Mouse (Mus musculus) thymus, adult 2 months (tissue): ENCODE measurements around the gene BC004004. TPM values are rescaled to one million over a fixed set of nuclear protein-coding genes. Genes with fewer than 3 reads are reported as not detected.
"Not testable (repeated sequence)": the region's sequence is repeated elsewhere in the genome, so short reads cannot be mapped to it uniquely, and the experiment has no call there.

ENCODE experiments used
- DNase-seq: peaks from one replicate; pipeline ENCODE4 v3.0.0; 2021
- H3K27ac ChIP-seq: fragments of 200-500 bp; 2 replicates; pipeline ENCODE4 v1.5.1; 2012; ENCODE audit warnings: low read length, control low read depth; ENCODE audit not compliant: control insufficient read depth, insufficient read depth
- H3K27me3 ChIP-seq: fragments of 200-500 bp; 2 replicates; pipeline ENCODE4 v1.6.1; 2012; ENCODE audit warnings: mild to moderate bottlenecking, low read length, moderate library complexity, mixed read lengths; ENCODE audit not compliant: control insufficient read depth, insufficient read depth
- H3K36me3 ChIP-seq: fragments of 200-500 bp; 2 replicates; pipeline ENCODE4 v1.6.1; 2012; ENCODE audit warnings: mild to moderate bottlenecking, low read length, moderate library complexity; ENCODE audit not compliant: control insufficient read depth, insufficient read depth
- H3K4me1 ChIP-seq: fragments of 200-500 bp; replicated peaks from 2 replicates; pipeline ENCODE4 v1.6.1; 2012; ENCODE audit warnings: low read length; ENCODE audit not compliant: control insufficient read depth, insufficient read depth
- H3K4me3 ChIP-seq: fragments of 200-500 bp; 2 replicates; pipeline ENCODE4 v1.5.1; 2012; ENCODE audit warnings: mild to moderate bottlenecking, low read length, control low read depth, moderate library complexity; ENCODE audit not compliant: control insufficient read depth, insufficient read depth
- CTCF ChIP-seq: fragments of 200-500 bp; IDR thresholded peaks from 2 replicates; pipeline ENCODE4 v1.5.1; 2012; ENCODE audit warnings: mild to moderate bottlenecking, control low read depth, low read length, moderate library complexity, borderline replicate concordance; ENCODE audit not compliant: control insufficient read depth, poor library complexity, insufficient read depth; ENCODE audit errors: extremely low read depth
- POLR2A ChIP-seq: fragments of 200-500 bp; IDR thresholded peaks from 2 replicates; pipeline ENCODE4 v1.6.1; 2012; ENCODE audit warnings: mild to moderate bottlenecking, low read length, control low read depth, moderate library complexity; ENCODE audit not compliant: control insufficient read depth, poor library complexity, insufficient read depth; ENCODE audit errors: extremely low read depth
- WGBS: fragments of 180-500 bp; shearing (Covaris S2); methylation state at CpG from one replicate; pipeline ENCODE4 v1.1.7; 2018; 5-methylcytosine and 5-hydroxymethylcytosine counted together
- polyA plus RNA-seq: library from polyadenylated mRNA; depleted of rRNA; stranded (reverse); fragments of >200 nt; gene quantifications from 2 replicates; pipeline ENCODE4 v1.2.3, GENCODE M21; 2012

The BC004004 gene
- polyA plus RNA-seq, 1 experiment, result 61.3 TPM

DNA sequence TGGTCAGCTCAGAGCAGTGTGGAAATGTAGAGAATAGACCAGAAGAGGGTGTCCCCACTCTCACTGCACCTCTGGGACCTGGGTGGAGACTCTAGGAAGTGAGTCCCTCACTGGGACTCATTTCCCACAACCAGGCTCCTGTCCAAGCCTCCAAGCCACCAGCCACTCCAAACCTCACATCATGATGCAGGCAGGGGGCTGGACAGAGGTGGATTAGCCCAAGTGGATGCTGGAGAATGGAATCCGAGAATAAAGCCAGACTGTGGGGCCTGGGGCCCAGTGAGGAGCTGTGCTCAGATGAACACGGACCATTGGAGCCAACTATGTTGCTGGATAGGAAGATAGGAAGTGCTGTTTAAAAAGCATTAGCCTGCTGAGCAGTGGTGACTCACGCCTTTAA, 48.3 kb downstream of the BC004004 start:
- no peak overlapping the region for H3K4me3 ChIP-seq
- no peaks in the 10 kb centered on the region for H3K4me1 ChIP-seq
- WGBS, result 96% methylated on average over 3 of the region's 3 CpGs
- no peak overlapping the region for H3K27ac ChIP-seq
- no peak for TF ChIP-seq CTCF
- TF ChIP-seq POLR2A, result no peak
- DNase-seq, result no peak
- H3K36me3 ChIP-seq, result no peaks in the 10 kb centered on the region
- no peaks in the 10 kb centered on the region for H3K27me3 ChIP-seq

DNA sequence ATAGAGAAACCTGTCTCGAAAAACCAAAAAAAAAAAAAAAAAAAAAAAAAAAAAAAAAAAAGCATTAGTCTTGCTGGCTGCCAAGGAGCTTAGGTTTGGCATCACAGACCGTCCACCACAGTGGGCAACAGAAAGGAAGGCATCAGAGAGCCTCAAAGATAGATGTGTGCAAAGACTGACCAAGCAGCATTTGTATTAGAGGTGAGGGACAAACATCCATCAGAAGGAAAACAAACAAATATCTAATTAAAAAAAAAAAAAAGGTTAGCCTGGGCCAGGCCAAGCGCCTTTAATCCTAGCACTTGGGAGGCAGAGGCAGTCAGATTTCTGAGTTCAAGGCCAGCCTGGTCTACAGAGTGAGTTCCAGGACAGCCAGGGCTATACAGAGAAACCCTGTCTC, 48.8 kb downstream of the BC004004 start, which contains the start of gene Pi16:
Gene Pi16, plus strand, starts transcription at position 301 of the 400 bp plus-strand sequence.
- DNase-seq, H3K4me1 ChIP-seq: not testable (repeated sequence)
- 92% methylated on average over 3 of the region's 3 CpGs for WGBS

DNA sequence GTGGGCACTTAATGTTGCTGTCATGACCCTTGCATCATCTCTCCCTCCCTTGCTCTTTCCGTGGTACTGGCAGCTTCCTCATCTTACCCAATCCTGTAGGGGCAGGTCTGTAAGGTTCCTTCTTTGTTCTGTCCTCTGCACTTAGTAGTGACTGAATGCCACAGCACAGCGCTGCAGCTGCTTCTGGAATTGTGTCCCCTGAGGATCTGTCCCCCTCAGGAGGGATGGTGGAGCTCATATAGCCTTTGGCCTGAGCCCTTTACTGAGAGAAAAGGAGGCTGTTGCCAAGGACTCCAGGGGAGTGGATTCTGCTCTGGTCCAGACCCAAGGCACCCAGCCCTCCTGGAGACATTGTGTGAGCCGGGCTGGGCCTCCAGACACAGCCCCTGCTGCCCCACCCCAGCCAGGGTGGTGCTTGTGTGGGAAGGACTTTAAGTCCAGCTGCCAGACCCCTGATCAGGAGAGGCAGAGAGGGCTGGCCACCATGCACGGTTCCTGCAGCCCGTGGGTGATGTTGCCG, 50.2 kb downstream of the BC004004 start:
- no peaks in the 10 kb centered on the region for H3K36me3 ChIP-seq
- H3K27ac ChIP-seq, result no peak overlapping the region
- TF ChIP-seq CTCF (no peak), POLR2A (no peak)
- WGBS, result 70% methylated on average over 6 of the region's 6 CpGs
- no peak overlapping the region for H3K4me3 ChIP-seq
- no peak for DNase-seq
- H3K4me1 ChIP-seq, result no peaks in the 10 kb centered on the region
- H3K27me3 ChIP-seq, result no peaks in the 10 kb centered on the region

More for the DNA sequence above, 48.8 kb downstream of the BC004004 start, which contains the start of gene Pi16:
- not testable (repeated sequence) for H3K27me3 ChIP-seq, H3K27ac ChIP-seq, H3K36me3 ChIP-seq, H3K4me3 ChIP-seq

DNA sequence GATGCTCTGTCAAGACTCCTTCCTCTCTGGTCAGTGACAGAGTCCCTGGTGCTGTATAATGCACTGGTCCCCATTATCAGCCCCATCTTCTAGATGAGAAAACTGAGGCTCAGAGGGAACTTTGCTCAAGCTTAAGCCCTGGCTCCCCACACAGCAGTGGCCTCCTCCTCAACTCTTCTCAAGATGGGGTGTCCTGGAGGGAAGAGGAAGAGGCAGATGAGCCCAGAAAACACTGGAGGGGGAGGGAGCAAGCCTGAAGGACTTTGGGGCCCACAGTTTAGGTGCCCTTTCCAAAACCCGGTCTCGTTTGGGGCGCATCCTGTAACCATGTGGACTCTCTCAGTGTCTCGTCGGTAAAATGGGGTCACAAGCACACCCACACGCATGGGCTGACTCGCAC, 50.9 kb downstream of the BC004004 start:
- Histone ChIP-seq H3K4me1 (no peaks in the 10 kb centered on the region), H3K36me3 (no peaks in the 10 kb centered on the region), H3K27me3 (no peaks in the 10 kb centered on the region), H3K27ac (no peak overlapping the region), H3K4me3 (no peak overlapping the region)
- WGBS, result 89% methylated on average over 7 of the region's 7 CpGs
- no peak for TF ChIP-seq POLR2A
- TF ChIP-seq CTCF, result no peak
- no peak for DNase-seq

DNA sequence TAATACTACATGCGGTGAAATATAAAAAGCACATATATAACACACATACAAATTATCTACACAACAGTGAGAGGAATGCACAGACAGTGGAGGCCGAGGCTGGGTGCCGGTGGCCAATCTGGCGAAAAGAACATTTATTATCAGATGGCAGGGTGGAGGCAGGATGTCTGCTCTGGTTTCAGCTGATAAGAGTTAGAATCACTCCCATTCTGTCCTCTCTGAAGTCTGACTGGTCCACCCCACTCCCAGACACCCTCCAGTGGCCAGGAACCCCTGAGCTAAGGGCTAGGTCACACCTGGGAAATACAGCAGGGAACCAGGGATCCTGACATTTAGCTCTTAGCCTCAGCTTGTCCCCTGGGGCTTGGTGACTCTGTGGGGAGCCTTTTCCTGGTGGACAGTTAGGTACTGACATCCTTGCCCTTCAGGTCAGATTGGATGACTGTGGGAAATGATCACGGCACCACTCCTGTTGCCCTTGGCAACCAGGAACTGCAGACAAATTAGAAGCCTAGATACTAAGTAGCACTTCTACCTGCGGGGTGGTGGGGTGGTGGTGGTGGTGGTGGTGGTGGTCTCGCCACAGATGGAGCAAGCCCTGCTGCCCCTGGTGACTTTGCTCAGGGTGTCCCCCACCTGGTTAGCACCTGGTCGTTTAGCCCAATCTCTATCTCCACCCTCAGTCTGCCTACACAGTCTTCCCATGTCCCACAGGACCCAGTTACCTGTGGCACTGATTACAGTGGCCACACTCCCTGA, 51.5 kb downstream of the BC004004 start:
- no peak for DNase-seq
- WGBS, result 85% methylated on average over 8 of the region's 8 CpGs
- H3K4me3 ChIP-seq, result no peak overlapping the region

DNA sequence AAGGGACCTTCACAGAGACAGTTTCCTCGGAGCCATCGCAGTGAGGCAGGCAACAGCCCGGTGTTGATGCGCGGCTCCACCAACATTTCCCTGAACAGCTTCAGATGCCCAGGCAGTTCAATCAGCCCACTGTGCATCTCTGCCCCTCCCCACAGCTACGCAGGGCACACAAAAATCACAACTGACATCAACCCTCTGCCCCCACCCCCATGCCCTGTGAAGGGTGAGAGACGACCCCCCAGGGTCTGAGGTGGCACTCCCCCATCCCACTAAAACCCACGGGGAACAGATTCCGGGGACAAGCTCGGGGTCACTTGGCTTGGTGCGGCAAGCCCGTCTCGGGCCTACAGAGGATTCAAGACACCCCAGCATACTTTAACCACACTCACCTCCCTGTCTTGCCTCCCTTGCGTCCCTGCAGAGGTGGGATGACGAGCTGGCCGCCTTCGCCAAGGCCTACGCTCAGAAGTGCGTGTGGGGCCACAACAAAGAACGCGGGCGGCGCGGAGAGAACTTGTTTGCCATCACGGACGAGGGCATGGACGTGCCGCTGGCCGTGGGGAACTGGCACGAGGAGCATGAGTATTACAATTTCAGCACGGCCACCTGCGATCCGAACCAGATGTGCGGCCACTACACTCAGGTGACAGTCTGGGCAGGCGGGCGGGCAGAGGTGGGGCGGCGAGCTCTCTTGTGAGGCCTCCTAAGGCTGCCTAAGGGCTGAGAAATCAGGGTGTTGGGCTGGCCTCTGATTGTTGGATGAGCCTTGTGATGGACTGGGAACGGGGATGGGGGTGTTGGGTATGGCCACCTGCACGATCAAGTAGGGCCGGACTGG, 53.4 kb downstream of the BC004004 start:
- no peak overlapping the region for H3K4me3 ChIP-seq
- no peak for TF ChIP-seq CTCF
- no peak for DNase-seq
- 94% methylated on average over 41 of the region's 41 CpGs for WGBS
- H3K27ac ChIP-seq, result no peak overlapping the region
- H3K27me3 ChIP-seq, result no peaks in the 10 kb centered on the region
- H3K36me3 ChIP-seq, result no peaks in the 10 kb centered on the region
- H3K4me1 ChIP-seq, result no peaks in the 10 kb centered on the region

More for the DNA sequence above, 51.5 kb downstream of the BC004004 start:
- H3K4me1 ChIP-seq, result no peaks in the 10 kb centered on the region
- H3K27me3 ChIP-seq, result no peaks in the 10 kb centered on the region
- no peak for TF ChIP-seq CTCF
- TF ChIP-seq POLR2A, result no peak
- no peak overlapping the region for H3K27ac ChIP-seq
- H3K36me3 ChIP-seq, result no peaks in the 10 kb centered on the region
